Mouse (Mus musculus): Measurements from ENCODE around the gene Rif1.
"Not testable (repeated sequence)": the region's sequence is repeated elsewhere in the genome, so short reads cannot be mapped to it uniquely, and the experiment has no call there.

Rif1 gene

GRCm38 (mm10) chr2:52071241-52071991 is 1.2 kb upstream of the Rif1 start:
- no peak for DNase-seq (ENCODE audit: inconsistent age in 2 of 2, low spot score in 1 of 2)

GRCm38 (mm10) chr2:52072065-52072490 is 554 bp upstream of the Rif1 start:
- DNase-seq (ENCODE audit: inconsistent age in 2 of 2, low spot score in 1 of 2): peak in 1 of 2 experiments; percentile 45

GRCm38 (mm10) chr2:52073141-52073904 is 691 bp downstream of the Rif1 start:
- no peak for DNase-seq (ENCODE audit: inconsistent age in 2 of 2, low spot score in 1 of 2)

GRCm38 (mm10) chr2:52078666-52079065 is 6.0 kb downstream of the Rif1 start:
- no peak for DNase-seq (ENCODE audit: inconsistent age in 2 of 2, low spot score in 1 of 2)

GRCm38 (mm10) chr2:52084013-52084412 is 11.4 kb downstream of the Rif1 start:
- no peak for DNase-seq (ENCODE audit: inconsistent age in 2 of 2, low spot score in 1 of 2)

GRCm38 (mm10) chr2:52084571-52084970 is 11.9 kb downstream of the Rif1 start:
- no peak for DNase-seq (ENCODE audit: inconsistent age in 2 of 2, low spot score in 1 of 2)

- DNase-seq (ENCODE audit: inconsistent age in 2 of 2, low spot score in 1 of 2): no peak
Observed at GRCm38 (mm10) chr2:52114086-52114485, 41.5 kb downstream of the Rif1 start.

GRCm38 (mm10) chr2:52131370-52131769 is 58.7 kb downstream of the Rif1 start:
- not testable (repeated sequence) for DNase-seq (ENCODE audit: inconsistent age in 2 of 2, low spot score in 1 of 2)

GRCm38 (mm10) chr2:52133351-52133750 is 60.7 kb downstream of the Rif1 start:
- peak in 1 of 2 experiments; percentile 25 for DNase-seq (ENCODE audit: inconsistent age in 2 of 2, low spot score in 1 of 2)

- DNase-seq (ENCODE audit: inconsistent age in 2 of 2, low spot score in 1 of 2): peak in 1 of 2 experiments; percentile 28
Observed at GRCm38 (mm10) chr2:52153064-52153463, 80.4 kb downstream of the Rif1 start.

- no peak for DNase-seq (ENCODE audit: inconsistent age in 2 of 2, low spot score in 1 of 2)
Observed at GRCm38 (mm10) chr2:52169243-52170005, 96.8 kb downstream of the Rif1 start.

All from adrenal gland, adult (tissue).